Mouse (Mus musculus) gastrocnemius, adult 2 months (tissue): ENCODE data around the gene Pgrmc1. TPM values are rescaled to one million over a fixed set of nuclear protein-coding genes. Genes with fewer than 3 reads are reported as not detected.
"Not testable (repeated sequence)": the region's sequence is repeated elsewhere in the genome, so short reads cannot be mapped to it uniquely, and the experiment has no call there.

Experiments used
- DNase-seq: peaks from one replicate; pipeline ENCODE4 v3.0.0; 2022
- H3K27ac ChIP-seq: fragments of 200-600 bp; 2 replicates; pipeline ENCODE4 v1.8.1; 2022; ENCODE audit warnings: mild to moderate bottlenecking
- H3K4me3 ChIP-seq: fragments of 200-600 bp; 2 replicates; pipeline ENCODE4 v1.8.1; 2022; ENCODE audit warnings: mild to moderate bottlenecking, moderate library complexity
- CTCF ChIP-seq: fragments of 200-600 bp; IDR thresholded peaks from 2 replicates; pipeline ENCODE4 v1.8.1; 2022; ENCODE audit warnings: antibody characterized with exemption, mild to moderate bottlenecking, moderate library complexity
- intact Hi-C: fragments of 180-260 bp; cut with DNase I; formaldehyde crosslinking; loops from one replicate; pipeline ENCODE4 v1.15.1; 2025
- long read RNA-seq, 2 experiments: library from polyadenylated mRNA; stranded (forward); transcript quantifications; one replicate each; pipeline ENCODE4 v2.0.0; 2021
- total RNA-seq, 2 experiments: library from RNA; stranded (reverse); gene quantifications; 2 replicates each; pipeline ENCODE4 v1.2.3; 2021

Gene Pgrmc1
- 1 to 10 TPM; 7.7 to 9.3 TPM for total RNA-seq
- long read RNA-seq, experiment 1, transcript Pgrmc1-201 (3 exons, 1,857 nt): major isoform, 12 of 13 reads
- long read RNA-seq, experiment 1, partial matches to known transcripts: 0 of 13 reads
- long read RNA-seq, experiment 1, other reads (novel, unspliced or antisense): 1 of 13 reads
- long read RNA-seq, experiment 2, transcript Pgrmc1-201 (3 exons, 1,857 nt): major isoform, 8 of 8 reads
- long read RNA-seq, experiment 2, partial matches to known transcripts: 0 of 8 reads
- long read RNA-seq, experiment 2, other reads (novel, unspliced or antisense): 0 of 8 reads

DNA sequence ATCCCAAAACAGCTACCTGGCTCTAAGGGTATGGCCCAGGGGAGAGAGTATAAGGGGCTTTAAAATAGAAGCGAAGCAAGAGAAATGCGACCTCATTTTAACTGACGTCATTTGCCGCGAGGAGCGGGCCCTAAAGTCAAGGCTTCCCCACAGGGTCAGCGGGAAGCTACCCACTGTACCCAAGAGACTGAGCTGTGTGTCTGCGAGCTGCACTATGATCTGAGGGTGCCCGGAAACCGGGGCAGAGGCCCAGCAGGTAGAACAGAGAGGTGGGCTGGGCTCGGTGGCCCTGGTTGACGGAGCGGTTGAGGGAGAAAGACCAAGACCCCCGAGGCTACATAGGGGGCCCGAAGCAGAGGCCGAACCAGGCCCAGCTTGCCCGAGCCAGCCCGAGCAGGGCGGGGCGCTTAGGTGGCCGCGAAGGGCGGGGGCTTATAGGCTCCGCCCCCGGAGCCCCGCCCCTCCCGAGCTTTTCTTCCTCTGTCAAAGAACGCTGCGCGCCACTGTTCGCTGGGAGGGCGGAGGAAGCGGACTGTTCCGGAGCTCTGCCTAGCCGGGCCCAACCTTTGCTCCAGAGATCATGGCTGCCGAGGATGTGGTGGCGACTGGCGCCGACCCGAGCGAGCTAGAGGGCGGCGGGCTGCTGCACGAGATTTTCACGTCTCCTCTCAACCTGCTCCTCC is at the start of gene Pgrmc1:
Gene Pgrmc1, plus strand, starts transcription at position 500 of the 683 bp plus-strand sequence.
- Histone ChIP-seq H3K4me3 (peak within 1 kb of the TSS; percentile 83), H3K27ac (peak within 1 kb of the TSS; percentile 80)
- peak; percentile 86 for DNase-seq
- intact Hi-C loops: no loop called here
- no peak for TF ChIP-seq CTCF

- intact Hi-C loops: no loop called here
- H3K27ac ChIP-seq: no peak overlapping the region
- no peak for DNase-seq
- TF ChIP-seq CTCF: no peak
- H3K4me3 ChIP-seq: no peak overlapping the region
Measured at GRCm38 (mm10) chrX:36548798-36549197, 49.2 kb upstream of the Pgrmc1 start.

- Histone ChIP-seq H3K27ac (peak overlapping the region; percentile 74), H3K4me3 (peak overlapping the region; percentile 57)
- intact Hi-C loops: no loop called here
- DNase-seq: peak; percentile 46
- TF ChIP-seq CTCF: no peak
Measured at GRCm38 (mm10) chrX:36550906-36551305, 47.1 kb upstream of the Pgrmc1 start.

- Histone ChIP-seq H3K27ac (peak overlapping the region; percentile 74), H3K4me3 (peak overlapping the region; percentile 57)
- DNase-seq: no peak
- no peak for TF ChIP-seq CTCF
- intact Hi-C loops: no loop called here
Measured at GRCm38 (mm10) chrX:36551351-36551750, 46.7 kb upstream of the Pgrmc1 start.

- Histone ChIP-seq H3K4me3 (peak overlapping the region; percentile 57), H3K27ac (peak overlapping the region; percentile 74)
- no peak for TF ChIP-seq CTCF
- intact Hi-C loops: no loop called here
- peak; percentile 43 for DNase-seq
Measured at GRCm38 (mm10) chrX:36552055-36552587, 45.9 kb upstream of the Pgrmc1 start.

- Histone ChIP-seq H3K27ac (peak overlapping the region; percentile 74; the same call in 1 of the 2 replicates), H3K4me3 (no peak overlapping the region)
- TF ChIP-seq CTCF: no peak
- no peak for DNase-seq
- intact Hi-C loops: no loop called here
Measured at GRCm38 (mm10) chrX:36552715-36553114, 45.3 kb upstream of the Pgrmc1 start.

DNA sequence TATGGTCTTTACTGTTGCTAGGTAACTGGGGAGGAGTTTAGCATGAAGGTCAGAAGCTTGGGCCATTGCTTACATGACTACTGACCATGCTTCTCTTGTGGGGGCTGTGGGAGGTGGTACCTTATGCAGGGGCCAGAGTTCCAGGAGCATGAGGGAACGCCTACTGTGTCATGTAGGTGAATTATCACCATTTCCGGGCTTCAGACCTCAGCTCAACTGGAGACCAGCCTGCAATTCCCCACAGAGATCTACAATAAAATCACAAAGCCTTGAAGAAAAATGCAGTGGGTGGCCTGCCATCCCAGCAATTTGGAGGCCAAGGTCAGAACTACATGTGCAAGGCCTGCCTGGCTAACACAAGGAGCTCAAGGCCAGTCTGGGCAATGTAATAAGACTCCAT is 42.8 kb upstream of the Pgrmc1 start:
- H3K4me3 ChIP-seq, DNase-seq, H3K27ac ChIP-seq, intact Hi-C loops: not testable (repeated sequence)

- no peak for TF ChIP-seq CTCF
- no peak for DNase-seq
- intact Hi-C loops: no loop called here
- H3K4me3 ChIP-seq: no peak overlapping the region
- no peak overlapping the region for H3K27ac ChIP-seq
Measured at GRCm38 (mm10) chrX:36560170-36560569, 37.8 kb upstream of the Pgrmc1 start.

- intact Hi-C loops: loop anchor here (1.0 kb wide), 1 partner anchor 27 kb away; no protein-coding TSS in a partner anchor
- TF ChIP-seq CTCF: peak; percentile 80
- Histone ChIP-seq H3K27ac (no peak overlapping the region), H3K4me3 (no peak overlapping the region)
- peak; percentile 59 for DNase-seq
Measured at GRCm38 (mm10) chrX:36561650-36562049, 36.4 kb upstream of the Pgrmc1 start.

GRCm38 (mm10) chrX:36562079-36562478 is 35.9 kb upstream of the Pgrmc1 start:
- H3K4me3 ChIP-seq: no peak overlapping the region
- DNase-seq: no peak
- intact Hi-C loops: no loop called here
- TF ChIP-seq CTCF: no peak
- H3K27ac ChIP-seq: no peak overlapping the region

DNA sequence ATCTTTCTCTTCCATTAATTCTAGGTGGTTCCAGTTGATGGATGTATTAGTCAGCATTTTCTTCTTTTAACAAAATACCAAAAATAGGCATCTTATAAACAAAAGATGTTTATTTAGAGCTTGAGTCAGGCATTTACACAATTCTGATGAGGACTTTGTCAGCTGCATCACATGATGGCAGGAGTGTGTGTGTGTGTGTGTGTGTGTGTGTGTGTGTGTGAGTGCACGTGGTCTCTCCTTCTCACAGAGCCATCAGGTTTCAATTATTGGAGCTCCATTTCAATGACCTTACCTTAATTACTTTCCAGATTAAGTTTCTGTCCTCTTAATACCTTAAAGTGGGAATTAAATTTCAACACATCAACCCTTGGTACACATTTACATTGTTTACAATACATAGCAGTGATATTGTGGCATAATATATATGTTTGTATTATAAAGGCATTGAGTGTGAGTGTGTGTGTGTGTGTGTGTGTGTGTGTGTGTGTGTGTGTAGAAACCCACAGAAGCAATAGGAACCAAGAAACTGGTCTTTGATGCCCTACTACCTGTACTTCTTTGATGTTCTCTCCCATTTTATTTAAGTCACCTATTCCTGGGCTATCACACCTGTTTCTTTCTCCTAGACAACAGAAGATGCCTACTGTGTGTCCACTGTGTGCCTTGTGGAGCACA is 11.2 kb upstream of the Pgrmc1 start:
- intact Hi-C loops: no loop called here
- TF ChIP-seq CTCF: no peak

DNA sequence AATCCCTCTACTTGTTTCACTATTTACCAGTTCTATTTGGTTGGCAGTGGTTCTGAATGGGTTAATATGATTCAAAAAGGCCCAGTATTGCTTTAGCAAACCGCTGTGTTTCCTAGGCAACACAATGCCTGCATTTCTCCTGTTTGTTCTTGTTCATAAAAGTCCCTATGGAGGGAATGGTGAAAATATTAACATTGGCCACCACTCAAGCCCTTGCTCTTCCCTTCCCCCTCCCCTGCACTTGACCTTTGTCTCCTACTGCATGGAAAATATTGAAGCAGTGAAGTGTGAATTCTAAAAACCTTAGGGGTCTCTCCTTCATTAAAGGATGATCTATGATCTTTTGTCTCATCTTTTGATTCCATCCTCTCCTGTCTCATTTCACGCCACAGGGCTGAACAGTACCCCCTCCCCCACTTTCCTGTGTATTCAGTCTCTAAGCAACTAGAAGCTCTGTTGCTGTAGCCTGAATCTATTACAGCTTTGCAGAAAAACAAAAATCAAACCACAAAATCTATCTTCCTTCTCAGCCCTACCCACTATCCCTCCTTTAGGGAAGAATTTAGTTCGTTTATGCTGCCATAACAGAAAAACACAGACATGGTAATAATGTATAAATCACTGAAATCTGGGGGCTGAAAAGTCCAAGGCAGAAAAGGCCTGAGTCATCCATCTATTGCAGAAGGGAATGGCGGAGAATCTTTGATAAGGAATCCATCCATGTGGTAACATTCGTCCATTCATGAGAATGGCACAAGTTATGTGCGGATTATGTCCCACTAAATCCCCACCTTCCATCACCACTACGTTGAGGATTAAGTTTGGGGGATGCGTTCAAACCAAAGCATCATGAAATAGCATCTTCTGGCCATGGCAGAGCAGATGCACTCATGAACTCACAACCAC is 10.4 kb upstream of the Pgrmc1 start:
- TF ChIP-seq CTCF: no peak
- intact Hi-C loops: no loop called here
- H3K27ac ChIP-seq: no peak overlapping the region
- DNase-seq: no peak
- H3K4me3 ChIP-seq: no peak overlapping the region

More for the DNA sequence above, 11.2 kb upstream of the Pgrmc1 start:
- no peak for DNase-seq
- Histone ChIP-seq H3K4me3 (no peak overlapping the region), H3K27ac (no peak overlapping the region)
